Mouse (Mus musculus) spleen, postnatal 4 days (tissue): ENCODE data around the gene Tsen15.
A peak's percentile ranks its signal among the peaks of the same experiment; 100 is the strongest.

Source experiments
- DNase-seq, 2 experiments: peaks; one replicate each; pipeline ENCODE4 v3.0.0; 2022; ENCODE audit warnings: low spot score in 2 of 2

Tsen15 gene

DNA sequence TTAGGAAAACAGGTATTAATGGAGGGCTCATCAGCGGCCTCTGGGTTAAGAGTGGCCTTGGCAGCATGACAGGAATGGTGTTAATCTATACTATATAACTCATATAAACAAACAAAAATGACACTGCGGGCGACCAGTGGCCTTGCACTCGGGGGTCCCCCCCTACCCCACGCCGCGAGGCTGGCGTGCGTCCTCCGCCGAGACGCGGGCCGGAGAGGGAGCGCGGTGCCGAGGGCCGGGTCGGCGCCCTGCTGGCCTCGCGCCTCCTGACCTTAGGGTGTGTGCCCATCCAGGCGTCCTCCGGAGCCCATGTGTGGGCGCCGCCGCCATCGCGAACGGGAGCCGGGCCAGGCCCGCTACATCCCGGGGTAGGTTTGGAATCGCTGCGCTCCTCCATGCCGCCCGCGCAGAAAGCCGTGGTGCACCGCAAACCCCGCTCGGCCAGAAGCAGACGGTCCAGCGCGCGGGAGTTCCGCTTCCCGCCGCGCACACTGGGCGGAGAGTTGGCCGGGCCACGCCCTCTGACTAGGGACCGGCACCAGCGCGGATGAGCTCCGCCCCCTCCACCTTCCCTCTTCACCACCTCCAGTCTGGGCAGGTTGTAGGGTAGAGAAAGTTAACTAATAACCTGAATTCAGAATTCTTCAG lies at the start of gene Tsen15:
Gene Tsen15 (minus strand): TSS at position 501 of the 648 bp plus-strand sequence.
- peak; percentile 85 to 94 for DNase-seq

DNA sequence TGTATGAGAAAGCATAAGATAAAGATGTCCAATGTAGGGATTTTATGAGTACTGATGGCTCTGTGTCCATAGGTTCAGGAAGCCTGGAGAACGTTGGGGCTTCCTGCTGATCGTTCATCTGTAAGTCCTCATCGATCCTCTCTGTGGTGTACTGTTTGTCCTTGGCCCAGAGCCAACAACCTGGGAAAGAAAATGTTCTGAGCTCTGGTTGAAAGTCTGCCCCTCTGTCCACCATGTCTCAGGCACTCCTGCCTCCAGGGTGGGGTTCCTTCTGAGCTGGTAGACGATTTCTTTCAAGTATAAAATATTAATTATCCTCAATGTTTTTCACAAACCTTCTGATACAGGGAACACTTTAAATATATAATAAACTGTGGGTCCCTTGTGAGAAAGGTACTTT lies 47.7 kb upstream of the Tsen15 start:
- no peak for DNase-seq

DNA sequence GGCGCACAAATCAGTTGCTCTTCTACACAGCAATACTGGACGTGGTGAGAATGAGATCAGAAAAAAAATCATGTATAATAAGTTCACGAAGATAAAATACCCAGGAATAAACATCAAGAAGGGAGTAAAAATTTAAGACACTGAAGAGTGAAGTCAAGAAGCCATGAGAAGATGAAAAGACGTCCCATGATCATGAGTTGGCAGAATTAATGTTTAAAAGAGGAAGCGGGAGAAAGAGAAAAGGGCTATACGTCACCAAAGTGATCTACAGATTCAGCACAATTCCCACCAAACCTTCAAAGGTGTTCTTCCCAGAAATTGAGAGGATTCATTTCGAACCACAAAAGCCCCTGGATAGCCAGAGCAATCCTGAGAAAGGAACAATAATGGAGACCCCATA lies 43.3 kb upstream of the Tsen15 start:
- DNase-seq = no peak

DNA sequence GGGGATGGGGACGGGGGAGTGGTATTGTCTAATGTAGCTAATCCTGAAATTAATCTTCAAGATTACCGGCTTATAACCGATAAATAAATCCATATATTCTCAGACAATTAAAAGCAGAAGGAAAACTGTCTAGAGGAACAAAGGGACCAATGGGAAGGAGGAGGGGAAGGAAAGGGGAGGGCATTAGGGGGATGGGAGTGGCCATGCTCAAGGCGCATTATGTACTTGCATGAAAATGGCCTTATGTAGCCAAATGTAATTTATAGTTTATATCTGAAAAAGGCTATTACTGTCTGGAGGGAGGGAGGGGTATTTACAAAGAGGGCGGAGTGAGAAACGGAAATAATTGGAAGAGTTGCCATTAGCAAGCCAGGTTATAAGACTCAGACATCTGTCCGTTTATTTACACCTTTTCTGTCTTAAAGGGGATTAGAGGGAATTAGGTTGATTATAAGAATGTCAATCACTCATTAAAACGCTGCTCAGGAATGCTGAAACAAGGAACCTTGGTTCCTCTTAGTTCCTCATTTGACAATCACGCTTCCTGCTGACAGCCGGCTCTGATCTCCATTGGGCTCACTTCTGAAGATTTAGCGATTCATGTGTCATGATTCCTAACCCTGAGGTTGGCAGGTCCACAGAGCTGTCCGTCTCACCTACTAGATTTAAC lies 41.6 kb upstream of the Tsen15 start:
- DNase-seq = no peak

DNA sequence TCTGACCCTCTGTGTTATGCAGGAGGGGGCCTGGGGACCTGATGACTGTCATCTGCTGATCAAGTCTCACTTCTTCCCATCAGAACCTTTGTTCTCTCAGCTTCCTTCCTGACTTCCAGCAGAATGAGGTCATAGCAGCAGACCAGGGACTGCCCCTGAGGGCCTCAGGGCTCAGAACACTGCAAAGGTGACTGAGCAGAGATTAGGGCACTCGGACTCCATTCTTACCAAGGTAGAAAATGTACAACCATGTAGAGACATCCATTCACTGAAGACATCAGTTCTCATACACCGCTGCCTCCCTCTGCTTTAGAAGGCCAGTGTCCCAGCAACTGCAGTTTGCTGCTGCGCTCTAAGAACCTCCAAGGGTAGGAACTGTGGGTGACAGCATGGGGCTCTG lies 36.6 kb upstream of the Tsen15 start:
- DNase-seq = no peak

DNA sequence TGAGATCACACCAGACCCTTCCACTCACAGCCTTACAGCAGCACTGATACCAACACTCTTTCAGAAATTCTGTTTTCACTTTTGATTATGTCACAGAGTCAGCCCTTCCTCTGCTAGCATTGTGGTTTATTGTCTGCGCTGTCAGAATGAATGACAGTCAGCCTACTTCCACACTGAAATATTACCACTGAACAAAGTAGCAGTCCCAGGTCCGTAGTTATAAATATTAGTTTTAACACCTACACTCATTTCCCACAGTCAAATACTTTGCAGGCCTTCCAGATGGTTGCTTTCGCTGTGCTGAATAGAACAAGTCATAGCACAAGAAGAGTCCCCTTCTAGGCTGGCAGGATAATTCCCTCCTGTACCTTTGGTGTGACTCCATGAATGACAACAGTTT lies 35.8 kb upstream of the Tsen15 start:
- DNase-seq = no peak

DNA sequence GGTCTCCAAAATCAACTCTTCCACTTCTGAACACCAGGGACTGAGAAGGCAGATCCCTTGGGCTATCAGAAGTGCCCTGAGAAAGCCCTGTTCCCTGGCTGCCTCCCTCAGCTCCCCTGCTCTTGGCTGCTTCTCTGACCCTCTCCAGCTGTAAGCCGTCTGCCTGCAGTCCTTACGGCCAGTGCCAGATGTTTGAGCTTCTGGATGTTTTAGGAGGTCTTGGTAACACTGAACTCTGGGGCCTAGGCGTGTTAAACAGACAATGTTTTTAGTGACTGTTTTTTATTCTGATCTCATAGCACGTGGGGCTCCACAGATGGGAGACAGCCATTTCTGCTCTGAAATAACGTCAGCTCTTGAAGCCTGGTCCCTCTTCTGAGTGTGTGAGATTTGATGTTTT lies 31.1 kb upstream of the Tsen15 start:
- DNase-seq = no peak

DNA sequence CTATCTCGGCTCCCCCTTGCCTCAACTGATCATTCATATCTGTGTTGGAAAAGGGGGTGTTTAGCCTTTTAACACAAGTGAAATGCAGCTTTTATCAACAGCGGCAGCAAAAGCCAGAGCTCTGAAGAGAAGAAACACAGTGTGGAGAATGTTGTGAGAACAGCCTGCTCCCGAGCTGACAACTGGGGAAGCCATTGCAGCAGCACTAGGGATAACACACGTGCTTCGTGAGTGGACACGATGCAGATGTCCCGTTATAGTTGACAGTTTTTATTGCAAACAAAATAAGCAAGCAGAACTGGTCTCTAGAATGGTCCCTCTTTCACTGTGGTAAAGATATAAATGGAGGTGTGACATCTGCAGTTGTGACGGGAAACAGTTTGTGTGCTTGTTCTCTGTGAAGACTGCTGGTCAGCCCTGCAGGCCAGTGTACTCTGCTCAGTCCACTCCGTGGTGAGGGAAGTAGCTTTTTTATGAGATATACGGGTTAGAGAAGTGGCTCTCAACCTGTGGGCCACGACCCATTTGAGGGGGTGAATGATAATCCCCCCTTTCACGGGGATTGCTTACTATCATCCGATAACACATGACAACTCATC lies 29.9 kb upstream of the Tsen15 start:
- no peak for DNase-seq

DNA sequence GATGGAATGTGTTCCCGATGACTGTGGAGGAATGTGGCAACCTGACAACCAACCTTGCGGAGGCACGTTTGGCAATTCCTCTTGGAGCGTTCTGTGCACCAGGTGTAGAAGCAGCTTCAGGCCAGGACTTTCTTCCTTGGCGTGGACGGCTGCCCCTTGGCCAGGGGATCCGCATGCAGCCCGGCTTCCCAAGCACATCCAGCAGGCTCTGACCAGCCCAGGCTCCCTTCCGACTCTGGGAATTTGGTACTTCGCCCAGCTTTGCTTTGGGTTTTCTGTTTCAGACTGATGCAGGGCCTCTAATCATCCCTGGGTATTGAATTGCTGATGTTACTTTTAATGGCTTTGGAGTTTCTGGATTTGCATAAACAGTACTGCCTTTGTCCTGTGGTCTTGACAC lies 28.0 kb upstream of the Tsen15 start:
- DNase-seq = no peak

DNA sequence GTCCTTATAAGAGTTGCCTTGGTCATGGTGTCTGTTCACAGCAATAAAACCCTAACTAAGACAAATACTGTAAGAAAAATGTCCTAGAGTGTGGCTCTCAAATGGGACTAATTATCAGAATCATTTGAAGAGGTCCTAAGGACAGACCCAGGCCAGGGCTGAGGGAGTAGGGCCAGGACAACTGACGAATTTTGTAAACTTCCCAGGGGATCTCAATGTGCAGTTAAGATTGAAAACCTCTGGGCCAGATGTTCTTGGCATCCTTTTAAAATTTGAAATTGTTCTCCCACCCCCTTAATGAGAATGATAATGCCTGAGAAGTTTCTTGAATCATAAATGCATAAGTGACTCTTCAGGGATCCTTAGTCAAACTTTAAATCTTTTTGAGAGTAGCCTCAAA lies 27.5 kb upstream of the Tsen15 start:
- no peak for DNase-seq

DNA sequence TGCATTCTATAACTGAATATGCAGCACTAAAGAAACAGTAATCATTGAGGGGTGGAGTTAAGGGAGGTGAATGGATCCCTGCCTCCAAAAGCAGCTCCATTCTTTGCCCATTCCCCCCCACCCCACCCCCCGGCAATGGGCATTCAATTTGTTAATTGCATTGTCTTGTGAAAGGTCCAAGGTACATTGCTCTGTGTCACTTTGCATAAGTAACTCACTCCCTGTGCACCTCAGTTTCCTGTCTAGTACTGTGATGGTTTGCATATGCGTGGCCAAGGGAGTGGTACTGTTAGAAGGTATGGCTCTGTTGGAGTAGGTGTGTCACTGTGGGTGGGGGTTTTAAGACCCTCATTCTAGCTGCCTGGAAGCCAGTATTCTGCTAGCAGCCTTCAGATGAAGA lies 26.6 kb upstream of the Tsen15 start:
- DNase-seq = no peak

DNA sequence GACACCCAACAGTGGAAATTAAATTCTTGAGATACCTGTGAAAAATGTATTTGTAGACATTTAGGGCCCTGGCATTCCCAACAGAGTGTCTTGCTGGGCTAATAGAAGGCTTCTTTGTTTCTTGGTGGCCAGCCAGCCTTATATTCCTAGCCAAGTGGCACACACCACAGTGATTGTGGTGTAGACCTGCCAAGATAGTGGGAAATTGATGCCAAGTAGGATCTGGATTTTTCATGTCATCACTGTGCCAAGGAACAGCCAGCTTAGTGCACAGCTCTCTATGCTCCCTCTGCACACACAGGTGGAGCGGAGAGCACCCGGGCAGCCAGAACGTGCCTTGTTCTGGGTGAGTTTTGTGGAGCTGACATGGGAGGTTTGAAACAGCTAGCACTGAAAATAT lies 24.2 kb upstream of the Tsen15 start:
- no peak for DNase-seq

DNA sequence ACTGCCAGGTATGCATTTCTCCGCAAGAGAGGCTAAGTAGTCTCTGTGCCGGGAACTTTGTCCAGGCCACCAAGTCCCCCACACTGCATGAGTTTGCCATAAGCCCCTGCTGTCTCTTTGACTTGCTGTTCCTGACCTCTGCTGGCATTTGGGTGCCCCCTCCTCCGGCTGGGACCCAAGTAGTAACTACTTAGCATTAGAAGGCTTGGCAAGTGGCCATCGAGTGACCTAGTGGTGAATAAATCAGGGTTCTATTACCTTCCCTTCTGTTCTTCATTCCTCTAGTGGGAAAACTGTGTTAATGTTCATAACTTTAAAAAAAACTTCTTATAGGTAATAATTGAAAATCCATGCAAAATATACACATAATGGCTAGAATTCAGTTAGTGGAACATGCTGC lies 22.9 kb upstream of the Tsen15 start:
- DNase-seq = no peak

DNA sequence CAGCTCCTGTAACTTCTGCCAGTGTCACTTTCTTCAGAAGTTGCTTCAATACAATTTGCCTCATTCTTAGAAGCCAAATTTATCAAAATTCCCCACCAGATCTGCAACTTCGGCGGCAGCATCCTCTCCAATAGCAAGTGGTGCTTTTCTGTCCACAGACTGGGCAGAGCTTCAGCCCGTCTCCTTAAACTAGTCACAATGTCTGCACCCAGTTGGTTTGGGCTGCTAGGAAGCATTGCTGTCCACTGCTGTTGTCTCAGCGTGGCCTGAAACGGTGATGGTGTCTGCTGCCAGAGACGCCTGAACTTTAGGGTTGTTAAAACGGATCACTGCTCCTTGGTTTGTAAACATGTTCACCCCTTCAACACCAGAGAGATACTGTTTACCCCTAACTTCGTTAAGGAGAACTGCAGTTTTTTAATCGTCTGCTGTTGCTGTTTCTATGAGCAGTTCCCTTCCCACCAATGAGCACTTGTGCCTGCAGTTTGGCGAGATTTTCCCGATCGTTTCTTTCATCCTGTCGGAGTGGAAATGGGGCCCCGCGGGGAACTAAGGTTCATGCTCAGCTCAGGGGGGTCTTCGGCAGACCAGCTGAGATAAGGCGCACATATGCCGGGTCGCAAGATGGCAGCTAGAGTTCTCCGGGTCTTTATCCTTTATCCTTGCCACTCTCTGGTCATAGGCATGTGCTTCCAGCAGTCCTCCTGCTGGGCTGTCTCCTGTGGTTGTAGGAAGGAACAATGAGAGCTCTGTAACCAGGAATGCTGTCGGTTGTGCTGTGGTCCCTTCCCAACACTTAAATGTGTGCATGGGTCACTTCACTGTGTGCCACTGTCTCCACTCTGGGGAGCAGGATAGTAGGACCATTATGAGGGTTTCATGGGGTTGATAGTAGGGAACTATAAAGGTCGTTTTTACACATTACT lies 20.8 kb upstream of the Tsen15 start:
- DNase-seq = no peak

DNA sequence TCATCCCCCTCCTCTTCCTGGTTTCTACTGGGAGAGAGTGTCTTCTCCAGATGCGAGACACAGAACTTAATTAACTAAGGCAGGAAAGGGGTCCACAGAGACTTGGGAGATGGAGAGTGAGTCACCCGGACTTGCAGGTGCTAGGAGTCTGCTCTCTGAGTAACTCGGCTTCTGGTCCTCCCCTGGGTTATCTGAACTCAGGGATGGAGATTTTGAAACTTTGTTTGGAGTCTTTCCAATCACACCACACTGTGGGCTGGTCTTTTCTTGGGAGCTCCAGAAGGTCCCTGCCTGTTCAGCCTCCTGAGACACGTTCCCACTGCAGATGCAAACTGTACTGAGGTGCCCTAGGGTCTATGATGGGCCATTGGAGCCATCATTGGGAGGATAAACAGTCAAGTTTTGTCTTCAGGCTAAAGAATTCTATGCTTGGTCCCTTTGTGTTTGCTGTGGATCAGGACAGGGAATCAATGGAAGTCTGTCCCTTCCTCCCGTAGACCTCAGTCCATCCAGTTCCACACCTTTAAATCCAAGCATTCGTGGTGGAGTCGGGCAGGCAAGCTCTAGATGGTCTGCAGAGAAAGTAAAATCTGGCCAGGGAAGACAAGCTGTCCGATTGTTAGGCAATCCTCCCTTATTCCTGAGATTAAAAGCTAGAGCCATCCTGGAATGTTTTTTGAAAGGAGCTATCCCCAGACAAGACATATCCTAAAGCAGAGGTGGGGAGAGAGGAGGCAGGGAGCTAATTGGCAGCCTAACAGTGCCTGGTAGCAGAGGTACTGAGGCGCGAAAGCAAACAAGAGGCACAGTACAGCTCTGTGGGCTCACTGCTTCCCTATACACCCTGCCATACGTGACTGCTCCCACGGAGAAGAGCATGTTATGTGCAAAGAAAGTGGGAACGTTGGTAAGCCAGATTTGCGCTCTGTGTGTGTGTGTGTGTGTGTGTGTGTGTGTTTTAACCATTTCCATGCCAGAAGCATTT lies 14.4 kb upstream of the Tsen15 start:
- no peak for DNase-seq

DNA sequence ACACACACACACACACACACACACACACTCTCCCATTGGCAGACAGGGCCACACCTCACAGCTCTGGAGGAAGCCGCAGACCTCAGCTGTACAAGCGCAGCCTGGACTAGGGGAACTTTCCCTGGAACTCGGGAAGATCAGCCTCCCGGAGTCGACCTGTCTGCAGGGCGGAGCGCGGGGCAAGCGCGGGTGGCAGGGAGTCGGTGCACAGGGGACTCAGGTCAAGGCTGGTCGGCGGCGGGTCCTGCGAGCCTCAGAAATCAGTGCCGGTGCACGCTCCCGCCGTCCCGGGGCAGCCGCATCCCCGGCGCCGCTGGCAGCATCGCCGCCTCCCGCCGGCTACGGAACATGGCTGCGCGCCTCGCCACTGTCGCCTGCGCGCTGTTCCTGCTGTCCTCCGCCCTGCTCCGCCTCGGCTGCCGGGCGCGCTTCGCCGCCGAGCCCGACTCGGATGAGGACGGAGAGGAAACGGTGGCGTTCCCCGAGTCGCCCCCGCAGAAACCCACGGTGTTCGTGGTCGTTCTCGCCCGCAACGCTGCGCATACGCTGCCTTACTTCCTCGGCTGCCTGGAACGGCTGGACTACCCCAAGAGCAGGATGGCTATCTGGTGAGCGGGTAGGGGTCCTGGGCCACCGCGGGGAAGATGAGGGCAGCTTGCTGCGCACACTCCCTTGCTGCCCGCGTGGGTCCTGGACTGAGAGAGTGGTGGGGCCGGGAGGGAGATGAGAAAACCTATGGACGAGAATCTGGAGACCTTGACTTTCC lies 13.5 kb upstream of the Tsen15 start, which contains the start of gene Colgalt2:
Gene Colgalt2 (plus strand): TSS at position 41 of the 766 bp plus-strand sequence.
- DNase-seq = peak; percentile 14 to 64

DNA sequence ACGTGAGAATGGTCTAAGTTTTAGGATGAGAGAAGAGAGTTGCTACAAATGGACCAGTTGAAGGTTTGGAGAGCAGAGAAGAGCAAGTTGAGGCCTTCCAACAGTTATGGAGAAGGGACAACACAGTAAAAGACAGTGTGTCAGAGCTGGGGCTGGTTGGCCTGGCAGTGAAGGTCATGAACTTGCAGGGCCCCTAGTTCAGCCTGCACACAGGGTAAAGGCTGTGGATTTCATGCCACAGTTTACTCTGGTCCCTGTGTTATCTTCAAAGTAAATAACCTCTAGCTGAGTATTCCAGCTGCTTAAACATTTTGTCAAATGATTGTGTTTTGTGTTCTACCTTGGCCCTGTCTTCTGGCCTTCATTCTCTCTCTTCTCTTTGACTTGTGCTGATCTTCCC lies 12.2 kb upstream of the Tsen15 start:
- no peak for DNase-seq

DNA sequence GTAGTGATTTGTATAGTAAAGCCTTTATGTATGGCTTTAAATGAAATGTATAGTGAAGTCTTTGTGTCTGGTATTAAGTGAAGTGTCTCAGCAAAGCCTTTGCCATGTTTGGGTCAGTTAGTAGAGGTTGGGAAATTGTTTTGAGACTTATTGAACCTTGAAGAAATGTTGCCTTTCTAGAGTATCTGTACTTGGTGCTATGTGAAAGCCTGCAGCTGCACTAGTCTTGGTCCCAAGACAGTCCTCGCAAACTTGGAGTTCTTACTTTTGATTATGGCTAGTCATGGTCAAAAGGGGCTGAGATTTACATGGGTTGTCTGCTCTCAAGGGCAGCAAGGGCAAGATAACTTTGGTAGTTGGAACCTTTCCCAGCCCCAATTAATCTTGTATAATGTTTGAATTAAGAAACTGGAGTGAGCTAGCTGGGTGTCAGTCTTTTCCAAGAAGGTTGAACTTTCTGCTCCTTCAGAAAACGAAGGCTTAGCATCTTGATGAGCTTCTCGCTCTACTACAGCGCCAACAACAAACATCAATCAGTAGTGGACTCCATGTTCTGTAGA lies 8.5 kb upstream of the Tsen15 start:
- DNase-seq = no peak

DNA sequence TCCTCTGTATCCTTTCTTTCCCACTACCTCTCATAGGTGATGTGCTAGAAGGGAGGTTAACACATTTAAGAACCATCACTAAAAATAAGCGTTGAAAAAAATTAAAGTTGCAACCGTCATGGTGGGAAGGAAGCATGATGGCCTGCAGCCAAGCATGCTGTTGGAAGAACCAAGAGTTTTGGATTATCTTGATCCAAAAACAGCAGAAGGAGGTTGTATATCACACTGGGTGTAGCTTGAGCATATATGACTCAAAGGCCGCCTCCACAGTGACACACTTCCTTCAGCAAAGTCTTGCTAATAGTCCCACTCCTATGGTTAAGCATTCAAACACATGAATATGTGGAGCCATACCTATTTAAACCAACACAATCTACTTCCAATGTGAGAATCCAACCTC lies 7.6 kb upstream of the Tsen15 start:
- no peak for DNase-seq

DNA sequence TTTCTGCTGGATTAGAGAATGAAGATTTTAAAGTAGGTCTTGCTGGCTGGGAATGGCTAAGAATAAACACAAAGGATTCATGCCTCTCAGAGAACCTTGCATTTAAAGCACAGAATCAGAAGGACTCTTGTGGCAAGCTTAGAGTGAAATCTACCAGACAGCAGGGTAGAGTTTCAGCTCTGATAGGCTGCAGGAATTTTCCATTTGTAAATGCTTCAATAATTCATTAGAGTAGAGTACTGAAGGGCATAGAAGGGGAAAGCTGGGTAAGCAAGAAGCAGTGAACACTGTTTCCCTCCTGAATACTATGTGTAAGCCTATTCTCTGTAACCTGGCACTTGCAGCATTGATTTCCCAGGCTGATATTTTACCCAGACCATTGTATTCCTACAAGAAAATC lies 2.8 kb upstream of the Tsen15 start:
- DNase-seq = no peak
